Comparison of ENCODE assay signal across 8 mouse cellular contexts in genomic region chr6:7844412-7844801, GRCm38 (mm10). TPM values are rescaled to one million over a fixed set of nuclear protein-coding genes. Genes with fewer than 3 reads are reported as not detected.
A peak's percentile ranks its signal among the peaks of the same experiment; 100 is the strongest.
DNase-seq lines count a peak whose midpoint lies in the region; ATAC-seq and TF ChIP-seq lines count a peak whose summit lies in the region.

No protein-coding gene starts in this region.

- peak; percentile 83 for ATAC-seq in G1E (ENCODE audit: extremely low read depth, insufficient number of reproducible peaks, low FRiP score, poor library complexity, severe bottlenecking)
- ATAC-seq in forebrain, postnatal 0 days = peak; percentile 99
- peak; percentile 85 to 95 for ATAC-seq in hematopoietic stem cell, adult 5-6 weeks (replicated peaks in 1 of 2; ENCODE audit: insufficient read depth in 1 of 2, low FRiP score in 2 of 2, low TSS enrichment in 1 of 2, low read depth in 1 of 2, poor library complexity in 2 of 2, severe bottlenecking in 2 of 2)
- peak; percentile 99 for ATAC-seq in lung, embryonic 16.5 days (ENCODE audit: low read depth)

- TF ChIP-seq CTCF in G1E (IDR thresholded peaks at IDR 0.05; ENCODE audit: low read depth, low read length) = no peak
- TF ChIP-seq CTCF in forebrain, postnatal 0 days (IDR thresholded peaks at IDR 0.05; ENCODE audit: low read depth) = peak; percentile 64

- WGBS in forebrain, postnatal 0 days = 6% methylated on average over 25 of the region's 33 CpGs
- 0% methylated on average over 22 of the region's 33 CpGs for WGBS in lung, embryonic 16.5 days

- peak overlapping the region; percentile 84 for H3K4me3 ChIP-seq in G1E (ENCODE audit: low read depth, low read length)
- H3K4me3 ChIP-seq in forebrain, postnatal 0 days (ENCODE audit: low read depth, low read length) = peak overlapping the region; percentile 87
- peak overlapping the region; percentile 89 for H3K4me3 ChIP-seq in lung, embryonic 16.5 days (ENCODE audit: low read length)

- peaks cover 27% of the 10 kb centered on the region for H3K4me1 ChIP-seq in G1E (ENCODE audit: insufficient read depth, low read depth, low read length)
- no peaks in the 10 kb centered on the region for H3K4me1 ChIP-seq in forebrain, postnatal 0 days (ENCODE audit: insufficient read depth)
- peaks cover 7% of the 10 kb centered on the region for H3K4me1 ChIP-seq in lung, embryonic 16.5 days (replicated peaks; ENCODE audit: control insufficient read depth, insufficient read depth, low read length)

- H3K9me3 ChIP-seq in G1E (replicated peaks) = no peaks in the 10 kb centered on the region
- H3K9me3 ChIP-seq in forebrain, postnatal 0 days (ENCODE audit: low read length) = no peaks in the 10 kb centered on the region
- H3K9me3 ChIP-seq in lung, embryonic 16.5 days (ENCODE audit: control insufficient read depth, low read length) = no peaks in the 10 kb centered on the region

- H3K9ac ChIP-seq in forebrain, postnatal 0 days = peak overlapping the region; percentile 90
- H3K9ac ChIP-seq in lung, embryonic 16.5 days (ENCODE audit: low read length) = peak overlapping the region; percentile 95

- peak overlapping the region; percentile 94 for H3K27ac ChIP-seq in forebrain, postnatal 0 days (ENCODE audit: low read depth, low read length)
- peak overlapping the region; percentile 97 for H3K27ac ChIP-seq in lung, embryonic 16.5 days (ENCODE audit: low read length)

- peak overlapping the region; percentile 84 for H3K4me2 ChIP-seq in forebrain, postnatal 0 days (ENCODE audit: low read depth)
- peak overlapping the region; percentile 66 for H3K4me2 ChIP-seq in lung, embryonic 16.5 days (ENCODE audit: low read depth, low read length)

- peaks cover 15% of the 10 kb centered on the region for H3K36me3 ChIP-seq in G1E (replicated peaks)
- H3K36me3 ChIP-seq in forebrain, postnatal 0 days (ENCODE audit: insufficient read depth) = no peaks in the 10 kb centered on the region
- no peaks in the 10 kb centered on the region for H3K36me3 ChIP-seq in lung, embryonic 16.5 days (ENCODE audit: control insufficient read depth, insufficient read depth, low read length)

- DNase-seq in G1E (ENCODE audit: low spot score) = peak; percentile 97
- DNase-seq in cerebellum, adult 18-20 months = peak; percentile 96
- peak; percentile 97 for DNase-seq in forebrain, postnatal 0 days
- DNase-seq in layer of hippocampus, adult 9-10 months (ENCODE audit: low spot score) = peak; percentile 75
- DNase-seq in ovary, postnatal 10 days (ENCODE audit: low spot score) = peak; percentile 87
- DNase-seq in thymus, postnatal 10 days (ENCODE audit: low spot score in 2 of 2) = peak; percentile 98 to 100

- no peaks in the 10 kb centered on the region for H3K27me3 ChIP-seq in G1E (ENCODE audit: insufficient read depth, low read length)
- H3K27me3 ChIP-seq in forebrain, postnatal 0 days (ENCODE audit: insufficient read depth, low read length) = no peaks in the 10 kb centered on the region
- no peaks in the 10 kb centered on the region for H3K27me3 ChIP-seq in lung, embryonic 16.5 days (ENCODE audit: control insufficient read depth, insufficient read depth, low read depth, low read length)

RNA-seq across cellular contexts. Expression of gene C1galt1, which starts 0.2 kb away (rescaled TPM):
- 49.1 and 56.8 TPM in 2 replicates for total RNA-seq in G1E (2014; fragmentation: Nextera tagmentation)
- total RNA-seq in G1E (2017) = 21.8 and 25.4 TPM in 2 replicates
- 2.5 and 2.7 TPM in 2 replicates for polyA plus RNA-seq in G1E (2012)
- 14.2 and 18.2 TPM in 2 replicates for total RNA-seq in forebrain, postnatal 0 days (2014; rRNA removed)
- 1.1 and 1.7 TPM in 2 replicates for polyA plus RNA-seq in forebrain, postnatal 0 days (2015; fragmentation: Nextera tagmentation; extraction: Ambion mirVana)
- 28.1 and 31.6 TPM in 2 replicates for total RNA-seq in hematopoietic stem cell, adult 5-6 weeks (2017)
- polyA plus RNA-seq in lung, embryonic 16.5 days (2015; fragmentation: Nextera tagmentation; extraction: Ambion mirVana) = 4.1 and 4.6 TPM in 2 replicates

Comparison
In these comparisons a context has a peak if more than half of its experiments do, and no peak if none do; other contexts are left out.
1. Peak in every context shown above with its lines: DNase-seq, ATAC-seq, H3K4me3 ChIP-seq and H3K27ac ChIP-seq.